Mouse (Mus musculus): ENCODE measurements around the gene Tbc1d22a. TPM values are rescaled to one million over a fixed set of nuclear protein-coding genes. Genes with fewer than 3 reads are reported as not detected.

Gene Tbc1d22a
- polyA plus RNA-seq, 1 experiment from 2014 or later, result 13.2 TPM

DNA sequence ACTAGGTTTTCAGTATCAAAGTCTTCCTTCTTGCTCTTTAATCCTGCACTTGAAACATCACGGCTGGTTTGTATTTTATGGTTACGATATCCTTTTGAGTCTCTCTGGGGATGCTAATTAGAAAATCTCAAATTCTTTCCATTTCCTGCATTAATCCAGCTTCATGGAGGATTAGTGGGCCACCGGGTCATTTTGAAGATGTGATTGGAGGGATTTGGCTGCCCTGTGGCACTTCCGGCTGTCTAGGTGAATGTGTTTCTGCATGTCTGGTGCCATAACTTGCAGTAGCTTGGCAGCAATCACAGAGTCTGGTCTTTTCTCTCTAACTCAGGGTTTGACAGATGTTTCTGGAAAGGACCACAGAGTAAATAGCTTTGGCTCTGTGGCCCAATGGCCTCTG, 305.9 kb downstream of the Tbc1d22a start:
- H3K36me3 ChIP-seq (ENCODE audit: control insufficient read depth, insufficient read depth, low read length), result no peaks in the 10 kb centered on the region
- no peak overlapping the region for H3K27ac ChIP-seq (ENCODE audit: low read depth, low read length)
- peaks cover 2% of the 10 kb centered on the region; the same call in 1 of the 2 replicates for H3K9me3 ChIP-seq (ENCODE audit: control insufficient read depth, low read length)
- no peak overlapping the region for H3K4me3 ChIP-seq (ENCODE audit: low read length)
- no peaks in the 10 kb centered on the region for H3K27me3 ChIP-seq (replicated peaks; ENCODE audit: control insufficient read depth, insufficient read depth, low read length)
- no peak for ATAC-seq
- H3K4me2 ChIP-seq (ENCODE audit: low read length), result no peak overlapping the region
- no peaks in the 10 kb centered on the region for H3K4me1 ChIP-seq (ENCODE audit: control insufficient read depth, insufficient read depth, low read depth, low read length)
- no peak overlapping the region for H3K9ac ChIP-seq (ENCODE audit: low read depth, low read length)
- WGBS, result 65% methylated on average over 4 of the region's 4 CpGs

DNA sequence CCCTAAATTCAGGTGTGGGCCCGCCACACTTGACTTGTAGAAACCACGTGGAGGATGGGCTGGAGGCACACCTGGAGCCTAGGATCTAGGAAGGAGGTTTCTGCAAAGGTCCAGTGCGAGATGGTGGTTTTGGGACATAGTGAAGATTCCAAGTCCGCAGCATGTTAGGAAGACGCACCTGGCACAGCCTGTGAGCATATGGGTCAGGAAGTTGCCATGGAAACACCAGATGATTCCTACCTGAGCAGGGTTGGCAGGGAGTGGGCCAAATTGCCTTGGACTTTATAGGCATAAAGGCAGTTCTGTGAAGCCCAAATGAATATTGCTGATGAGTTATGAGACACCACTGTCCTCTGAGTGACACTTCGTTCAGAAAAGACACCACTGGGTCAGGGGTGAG, 321.1 kb downstream of the Tbc1d22a start:
- H3K27ac ChIP-seq (ENCODE audit: low read depth, low read length), result no peak overlapping the region
- H3K4me3 ChIP-seq (ENCODE audit: low read length), result no peak overlapping the region
- no peaks in the 10 kb centered on the region for H3K9me3 ChIP-seq (ENCODE audit: control insufficient read depth, low read length)
- no peak for ATAC-seq
- no peaks in the 10 kb centered on the region for H3K27me3 ChIP-seq (replicated peaks; ENCODE audit: control insufficient read depth, insufficient read depth, low read length)
- H3K36me3 ChIP-seq (ENCODE audit: control insufficient read depth, insufficient read depth, low read length), result no peaks in the 10 kb centered on the region
- 79% methylated on average over 6 of the region's 6 CpGs for WGBS
- no peak overlapping the region for H3K4me2 ChIP-seq (ENCODE audit: low read length)
- no peaks in the 10 kb centered on the region for H3K4me1 ChIP-seq (ENCODE audit: control insufficient read depth, insufficient read depth, low read depth, low read length)
- no peak overlapping the region for H3K9ac ChIP-seq (ENCODE audit: low read depth, low read length)

- no peaks in the 10 kb centered on the region for H3K27me3 ChIP-seq (replicated peaks; ENCODE audit: control insufficient read depth, insufficient read depth, low read length)
- no peak overlapping the region for H3K9ac ChIP-seq (ENCODE audit: low read depth, low read length)
- no peaks in the 10 kb centered on the region for H3K36me3 ChIP-seq (ENCODE audit: control insufficient read depth, insufficient read depth, low read length)
- no peak overlapping the region for H3K4me2 ChIP-seq (ENCODE audit: low read length)
- no peak overlapping the region for H3K4me3 ChIP-seq (ENCODE audit: low read length)
- no peaks in the 10 kb centered on the region for H3K9me3 ChIP-seq (ENCODE audit: control insufficient read depth, low read length)
- ATAC-seq, result peak; percentile 52; the same call in 1 of the 2 replicates
- H3K27ac ChIP-seq (ENCODE audit: low read depth, low read length), result no peak overlapping the region
- no peaks in the 10 kb centered on the region for H3K4me1 ChIP-seq (ENCODE audit: control insufficient read depth, insufficient read depth, low read depth, low read length)
- 77% methylated on average over 3 of the region's 3 CpGs for WGBS
Observed at GRCm38 (mm10) chr15:86542371-86542770, 328.1 kb downstream of the Tbc1d22a start.

GRCm38 (mm10) chr15:86544122-86544795, 330.0 kb downstream of the Tbc1d22a start:
- no peak for ATAC-seq
- no peaks in the 10 kb centered on the region for H3K4me1 ChIP-seq (ENCODE audit: control insufficient read depth, insufficient read depth, low read depth, low read length)
- H3K9me3 ChIP-seq (ENCODE audit: control insufficient read depth, low read length), result 0 out of 2 replicates have a peak, but pooled peaks cover 6% of the 10 kb centered on the region
- 94% methylated on average over 1 of the region's 1 CpGs for WGBS
- H3K4me3 ChIP-seq (ENCODE audit: low read length), result no peak overlapping the region
- no peak overlapping the region for H3K9ac ChIP-seq (ENCODE audit: low read depth, low read length)
- no peak overlapping the region for H3K27ac ChIP-seq (ENCODE audit: low read depth, low read length)
- no peak overlapping the region for H3K4me2 ChIP-seq (ENCODE audit: low read length)
- no peaks in the 10 kb centered on the region for H3K36me3 ChIP-seq (ENCODE audit: control insufficient read depth, insufficient read depth, low read length)
- no peaks in the 10 kb centered on the region for H3K27me3 ChIP-seq (replicated peaks; ENCODE audit: control insufficient read depth, insufficient read depth, low read length)

Other genes starting within 250 kb of the Tbc1d22a start
- 0.76 and 1.2 TPM in 2 replicates for gene Celsr1, start 180.7 kb upstream of the Tbc1d22a start, polyA plus RNA-seq (2015; fragmentation: Nextera tagmentation; extraction: Ambion mirVana)
- 18.4 and 30.4 TPM in 2 replicates for gene Gramd4, start 156.8 kb upstream of the Tbc1d22a start, polyA plus RNA-seq (2015; fragmentation: Nextera tagmentation; extraction: Ambion mirVana)
- 25.3 and 27.6 TPM in 2 replicates for gene Cerk, start 28.3 kb upstream of the Tbc1d22a start, polyA plus RNA-seq (2015; fragmentation: Nextera tagmentation; extraction: Ambion mirVana)